Mouse (Mus musculus) neural tube, embryonic 12.5 days (tissue): ENCODE measurements at regions not wholly inside any gene's neighbourhood (a gene's known extent, or its start where the extent isn't known, plus 50 kb on each side); places are given as distances from the start of the nearest gene placed in this dataset.

Experiments used
- ATAC-seq: fragments of 200-750 bp; cut with Nextera tagmentation; 2 replicates; pipeline ENCODE4 v1.8.0; 2017; ENCODE audit warnings: low read depth, mild to moderate bottlenecking, moderate TSS enrichment, moderate library complexity; ENCODE audit not compliant: low FRiP score
- H3K27ac ChIP-seq: fragments of 300-500 bp; sonication (generic); 2 replicates; pipeline ENCODE4 v1.5.1; 2016
- H3K27me3 ChIP-seq: fragments of 300-500 bp; sonication (generic); replicated peaks from 2 replicates; pipeline ENCODE4 v1.6.1; 2016; ENCODE audit warnings: mild to moderate bottlenecking
- H3K36me3 ChIP-seq: fragments of 300-500 bp; sonication (generic); 2 replicates; pipeline ENCODE4 v1.6.1; 2016; ENCODE audit warnings: mild to moderate bottlenecking
- H3K4me1 ChIP-seq: fragments of 300-500 bp; sonication (generic); 2 replicates; pipeline ENCODE4 v1.6.1; 2016
- H3K4me2 ChIP-seq: fragments of 300-500 bp; sonication (generic); replicated peaks from 2 replicates; pipeline ENCODE4 v1.6.1; 2016; ENCODE audit warnings: mild to moderate bottlenecking
- H3K4me3 ChIP-seq: fragments of 300-500 bp; sonication (generic); 2 replicates; pipeline ENCODE4 v1.5.1; 2016
- H3K9ac ChIP-seq: fragments of 300-500 bp; sonication (generic); 2 replicates; pipeline ENCODE4 v1.6.1; 2016; ENCODE audit warnings: mild to moderate bottlenecking
- H3K9me3 ChIP-seq: fragments of 300-500 bp; sonication (generic); 2 replicates; pipeline ENCODE4 v1.6.1; 2016; ENCODE audit warnings: mild to moderate bottlenecking
- WGBS: fragments of 180-500 bp; shearing (Covaris S2); methylation state at CpG from one replicate; pipeline ENCODE4 v1.1.7; 2016; 5-methylcytosine and 5-hydroxymethylcytosine counted together

- Histone ChIP-seq H3K27me3 (no peaks in the 10 kb centered on the region), H3K4me2 (no peak overlapping the region), H3K9ac (no peak overlapping the region), H3K36me3 (no peaks in the 10 kb centered on the region), H3K9me3 (no peaks in the 10 kb centered on the region), H3K27ac (no peak overlapping the region), H3K4me3 (no peak overlapping the region), H3K4me1 (no peaks in the 10 kb centered on the region)
- no peak for ATAC-seq
- WGBS, result 59% methylated on average over 2 of the region's 2 CpGs
These were observed 164.0 kb upstream of the Prox1 start for GRCm38 (mm10) chr1:190334471-190334870.

GRCm38 (mm10) chr1:190334053-190334452 is 163.5 kb upstream of the Prox1 start:
- WGBS, result 54% methylated on average over 8 of the region's 8 CpGs

DNA sequence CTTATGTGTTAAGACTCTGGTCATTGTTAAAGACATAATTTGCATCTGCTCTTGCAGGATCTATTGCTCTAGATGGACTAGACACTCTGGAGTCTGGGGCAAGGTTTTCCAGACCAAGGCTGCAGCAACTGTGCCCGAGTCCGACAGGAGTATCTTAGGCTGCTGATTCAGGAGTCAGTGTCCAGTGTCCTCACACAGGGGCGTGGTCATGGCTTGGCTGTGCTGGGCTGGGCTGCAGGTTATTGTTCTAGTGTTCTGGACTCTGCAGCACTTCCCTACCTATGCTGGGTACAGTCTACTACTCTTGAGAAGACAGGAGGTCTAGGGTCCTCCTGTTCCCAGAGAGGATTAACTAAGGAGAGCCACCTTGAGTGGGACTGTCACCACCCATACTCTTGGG is 161.5 kb upstream of the Prox1 start:
- 0 out of 2 replicates have a peak, but pooled peaks cover 3% of the 10 kb centered on the region for H3K27me3 ChIP-seq
- WGBS, result 80% methylated on average over 3 of the region's 3 CpGs
- H3K4me1 ChIP-seq, result no peaks in the 10 kb centered on the region
- H3K36me3 ChIP-seq, result no peaks in the 10 kb centered on the region
- no peak overlapping the region for H3K4me3 ChIP-seq
- H3K9me3 ChIP-seq, result no peaks in the 10 kb centered on the region
- H3K9ac ChIP-seq, result no peak overlapping the region
- no peak overlapping the region for H3K4me2 ChIP-seq
- ATAC-seq, result no peak
- H3K27ac ChIP-seq, result no peak overlapping the region

More at GRCm38 (mm10) chr1:190334053-190334452, 163.5 kb upstream of the Prox1 start:
- no peaks in the 10 kb centered on the region for H3K27me3 ChIP-seq
- H3K27ac ChIP-seq, result no peak overlapping the region
- H3K36me3 ChIP-seq, result no peaks in the 10 kb centered on the region
- no peak overlapping the region for H3K9ac ChIP-seq
- no peaks in the 10 kb centered on the region for H3K4me1 ChIP-seq
- ATAC-seq, result no peak
- no peak overlapping the region for H3K4me2 ChIP-seq
- no peak overlapping the region for H3K4me3 ChIP-seq
- no peaks in the 10 kb centered on the region for H3K9me3 ChIP-seq

- Histone ChIP-seq H3K4me2 (no peak overlapping the region), H3K9me3 (no peaks in the 10 kb centered on the region), H3K27me3 (0 out of 2 replicates have a peak, but pooled peaks cover 3% of the 10 kb centered on the region), H3K27ac (no peak overlapping the region), H3K36me3 (no peaks in the 10 kb centered on the region), H3K9ac (no peak overlapping the region), H3K4me3 (no peak overlapping the region), H3K4me1 (no peaks in the 10 kb centered on the region)
- ATAC-seq, result no peak
- 92% methylated on average over 6 of the region's 6 CpGs for WGBS
These were observed 154.0 kb upstream of the Prox1 start for GRCm38 (mm10) chr1:190324562-190324961.

DNA sequence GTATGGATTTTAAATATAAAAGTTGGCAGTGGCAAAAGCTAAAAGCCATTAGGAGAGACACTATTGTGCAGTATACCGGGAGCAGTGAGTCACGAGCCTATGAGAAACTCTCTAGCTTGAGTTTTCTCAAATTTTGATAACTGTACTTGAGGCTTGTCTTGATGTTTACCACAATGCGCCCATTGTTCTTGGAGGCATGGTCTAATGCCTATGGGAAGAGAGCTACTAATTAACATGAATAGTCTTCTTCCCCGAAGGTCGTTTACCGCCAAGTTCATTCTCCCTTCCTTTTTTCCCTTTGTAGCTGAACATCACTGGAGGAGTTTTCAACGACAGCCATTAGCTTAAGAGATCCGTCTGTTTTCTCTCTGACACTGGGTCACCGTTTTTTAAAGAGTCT is 153.2 kb upstream of the Prox1 start:
- Histone ChIP-seq H3K36me3 (no peaks in the 10 kb centered on the region), H3K4me2 (no peak overlapping the region), H3K4me1 (no peaks in the 10 kb centered on the region), H3K9ac (no peak overlapping the region), H3K27me3 (0 out of 2 replicates have a peak, but pooled peaks cover 3% of the 10 kb centered on the region), H3K9me3 (no peaks in the 10 kb centered on the region), H3K27ac (no peak overlapping the region), H3K4me3 (no peak overlapping the region)
- 63% methylated on average over 9 of the region's 9 CpGs for WGBS
- ATAC-seq, result no peak

- no peak for ATAC-seq
- Histone ChIP-seq H3K4me1 (no peaks in the 10 kb centered on the region), H3K36me3 (no peaks in the 10 kb centered on the region), H3K4me3 (no peak overlapping the region), H3K9ac (no peak overlapping the region), H3K9me3 (no peaks in the 10 kb centered on the region), H3K4me2 (no peak overlapping the region), H3K27me3 (no peaks in the 10 kb centered on the region), H3K27ac (no peak overlapping the region)
- WGBS, result 81% methylated on average over 5 of the region's 5 CpGs
These were observed 145.7 kb upstream of the Prox1 start for GRCm38 (mm10) chr1:190316175-190316574.

- no peak overlapping the region for H3K4me3 ChIP-seq
- no peaks in the 10 kb centered on the region for H3K36me3 ChIP-seq
- H3K9me3 ChIP-seq, result no peaks in the 10 kb centered on the region
- 92% methylated on average over 6 of the region's 6 CpGs for WGBS
- no peak overlapping the region for H3K4me2 ChIP-seq
- no peak for ATAC-seq
- H3K9ac ChIP-seq, result no peak overlapping the region
- no peaks in the 10 kb centered on the region for H3K27me3 ChIP-seq
- no peak overlapping the region for H3K27ac ChIP-seq
- H3K4me1 ChIP-seq, result no peaks in the 10 kb centered on the region
These were observed 139.3 kb upstream of the Prox1 start for GRCm38 (mm10) chr1:190309831-190310230.

DNA sequence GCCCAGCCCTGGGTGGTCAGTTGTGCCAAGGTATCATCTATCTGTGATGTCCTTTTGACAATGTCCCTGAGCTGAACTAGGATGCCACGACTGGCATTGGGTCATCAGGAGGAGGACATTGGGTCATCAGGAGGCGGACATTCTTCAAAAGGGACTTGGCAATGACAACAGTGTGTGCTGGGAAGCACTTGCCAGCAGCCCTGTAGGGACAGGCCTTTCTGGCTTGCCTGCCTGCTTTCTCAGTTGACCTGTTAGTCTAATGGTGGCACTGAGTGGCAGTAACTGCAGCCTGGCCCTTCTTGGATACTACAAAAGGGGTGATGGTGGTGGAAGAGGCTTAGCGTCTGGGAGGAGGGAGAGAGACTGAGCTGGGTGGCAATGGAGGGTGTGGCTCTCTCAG is 137.2 kb upstream of the Prox1 start:
- WGBS, result 90% methylated on average over 3 of the region's 3 CpGs
- Histone ChIP-seq H3K4me2 (no peak overlapping the region), H3K9me3 (0 out of 2 replicates have a peak, but pooled peaks cover 4% of the 10 kb centered on the region), H3K4me3 (no peak overlapping the region), H3K27ac (no peak overlapping the region), H3K27me3 (no peaks in the 10 kb centered on the region), H3K36me3 (no peaks in the 10 kb centered on the region), H3K4me1 (no peaks in the 10 kb centered on the region), H3K9ac (no peak overlapping the region)
- ATAC-seq, result no peak

- 89% methylated on average over 10 of the region's 10 CpGs for WGBS
- no peak for ATAC-seq
- peaks cover 4% of the 10 kb centered on the region; the same call in 1 of the 2 replicates for H3K9me3 ChIP-seq
- no peaks in the 10 kb centered on the region for H3K27me3 ChIP-seq
- no peak overlapping the region for H3K9ac ChIP-seq
- H3K4me1 ChIP-seq, result no peaks in the 10 kb centered on the region
- H3K4me3 ChIP-seq, result no peak overlapping the region
- H3K27ac ChIP-seq, result no peak overlapping the region
- no peaks in the 10 kb centered on the region for H3K36me3 ChIP-seq
- H3K4me2 ChIP-seq, result no peak overlapping the region
These were observed 127.3 kb upstream of the Prox1 start for GRCm38 (mm10) chr1:190297666-190298327.

- 94% methylated on average over 11 of the region's 11 CpGs for WGBS
- H3K4me2 ChIP-seq, result no peak overlapping the region
- H3K27me3 ChIP-seq, result no peaks in the 10 kb centered on the region
- H3K36me3 ChIP-seq, result no peaks in the 10 kb centered on the region
- no peak overlapping the region for H3K4me3 ChIP-seq
- H3K9ac ChIP-seq, result no peak overlapping the region
- peaks cover 13% of the 10 kb centered on the region; the same call in 1 of the 2 replicates for H3K4me1 ChIP-seq
- no peaks in the 10 kb centered on the region for H3K9me3 ChIP-seq
- ATAC-seq, result no peak
- H3K27ac ChIP-seq, result no peak overlapping the region
These were observed 119.5 kb upstream of the Prox1 start for GRCm38 (mm10) chr1:190290061-190290460.

- H3K4me3 ChIP-seq, result no peak overlapping the region
- no peaks in the 10 kb centered on the region for H3K27me3 ChIP-seq
- peaks cover 13% of the 10 kb centered on the region; the same call in 1 of the 2 replicates for H3K4me1 ChIP-seq
- no peak for ATAC-seq
- H3K27ac ChIP-seq, result no peak overlapping the region
- H3K9me3 ChIP-seq, result no peaks in the 10 kb centered on the region
- no peak overlapping the region for H3K9ac ChIP-seq
- WGBS, result 53% methylated on average over 17 of the region's 17 CpGs
- no peak overlapping the region; the same call in 1 of the 2 replicates for H3K4me2 ChIP-seq
- no peaks in the 10 kb centered on the region for H3K36me3 ChIP-seq
These were observed 116.1 kb upstream of the Prox1 start for GRCm38 (mm10) chr1:190286481-190287145.

DNA sequence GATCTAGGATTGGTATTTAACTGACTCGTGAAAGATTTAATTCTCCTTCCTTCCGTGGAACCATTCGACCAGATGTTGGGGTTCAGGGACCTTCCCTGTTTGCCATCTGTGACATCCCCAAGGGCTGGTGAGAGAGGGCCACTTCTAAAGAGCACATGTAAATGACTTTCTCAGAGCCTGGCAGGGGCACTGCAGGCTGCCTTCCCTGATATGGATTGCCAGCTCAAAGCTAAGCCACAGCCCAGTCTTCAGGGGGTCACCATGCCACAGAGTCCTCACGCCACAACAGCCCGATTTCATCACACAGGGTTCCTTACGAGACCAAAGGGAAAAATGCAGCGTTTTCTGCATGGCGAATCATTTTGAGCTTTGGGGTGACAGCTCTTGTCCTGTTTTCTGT is 115.1 kb upstream of the Prox1 start:
- Histone ChIP-seq H3K4me1 (peaks cover 13% of the 10 kb centered on the region; the same call in 1 of the 2 replicates), H3K9ac (no peak overlapping the region), H3K9me3 (no peaks in the 10 kb centered on the region), H3K4me3 (no peak overlapping the region), H3K4me2 (no peak overlapping the region), H3K27ac (no peak overlapping the region), H3K27me3 (no peaks in the 10 kb centered on the region), H3K36me3 (no peaks in the 10 kb centered on the region)
- WGBS, result 76% methylated on average over 8 of the region's 8 CpGs
- no peak for ATAC-seq
